23 mouse cellular contexts compared by ENCODE assay signal in genomic region chr13:23258546-23259048, GRCm38 (mm10). TPM values are rescaled to one million over a fixed set of nuclear protein-coding genes. Genes with fewer than 3 reads are reported as not detected.
DNase-seq lines count a peak whose midpoint lies in the region; ATAC-seq lines count a peak whose summit lies in the region.
"Had no signal": no experiment of that assay in that cellular context is flagged by ENCODE, and none has a peak within 500 bp of the region (broad histone marks: within the 10 kb centered on the region; RNA-seq: fewer than 3 reads in every experiment).

No protein-coding gene starts in this region.

- ATAC-seq in frontal cortex, adult (ENCODE audit: low TSS enrichment), result peak; percentile 97
- ATAC-seq: forebrain, embryonic 15.5 days; hindbrain, embryonic 16.5 days had no signal

- DNase-seq in frontal cortex, postnatal 14 days (ENCODE audit: low spot score in 2 of 2), result no peak
- DNase-seq in left cerebral cortex, adult 9 months (ENCODE audit: low spot score in 2 of 2), result peak; percentile 9 to 11
- no peak for DNase-seq in left cerebral cortex, postnatal 14 days (ENCODE audit: low spot score in 2 of 2)
- DNase-seq in right cerebral cortex, adult 2 months (ENCODE audit: low spot score in 2 of 2), result peak; percentile 11 to 13
- no peak for DNase-seq in right cerebral cortex, postnatal 25 days
- no peak for DNase-seq in cerebellum, adult 11 months
- DNase-seq: adrenal gland, postnatal 10 days; adrenal gland, postnatal 36 days; cerebellum, adult 11-12 months; cerebellum, adult 8-10 months; cerebellum, postnatal 10 days; cerebellum, postnatal 36 days; embryo, embryonic 11 days; gastrocnemius, postnatal 25 days; heart, adult 18-20 months; heart, postnatal 10 days; heart, postnatal 36 days had no signal

- intact Hi-C loops in left cerebral cortex, postnatal 14 days (cut with DNase I), result no loop called here

RNA-seq across cellular contexts. Expression of gene Vmn1r223, which starts 11.7 kb away (rescaled TPM):
- total RNA-seq in left cerebral cortex, postnatal 14 days (2021), result not detected
- total RNA-seq: adrenal gland, adult 18-20 months; adrenal gland, postnatal 10 days; adrenal gland, postnatal 36 days; ES-E14; gastrocnemius, adult 8-10 months; gastrocnemius, postnatal 25 days; heart, adult 18-20 months; heart, postnatal 10 days; heart, postnatal 36 days had no signal

RNA-seq across cellular contexts. Expression of gene Vmn1r222, which starts 22.9 kb away (rescaled TPM):
- not detected for total RNA-seq in left cerebral cortex, postnatal 14 days (2021)
- total RNA-seq: adrenal gland, adult 18-20 months; adrenal gland, postnatal 10 days; adrenal gland, postnatal 36 days; ES-E14; gastrocnemius, adult 8-10 months; gastrocnemius, postnatal 25 days; heart, adult 18-20 months; heart, postnatal 10 days; heart, postnatal 36 days had no signal

RNA-seq across cellular contexts. Expression of gene Vmn1r221, which starts 44.7 kb away (rescaled TPM):
- total RNA-seq in left cerebral cortex, postnatal 14 days (2021), result not detected
- total RNA-seq: adrenal gland, adult 18-20 months; adrenal gland, postnatal 10 days; adrenal gland, postnatal 36 days; ES-E14; gastrocnemius, adult 8-10 months; gastrocnemius, postnatal 25 days; heart, adult 18-20 months; heart, postnatal 10 days; heart, postnatal 36 days had no signal

Comparison
In these comparisons a context has a peak if more than half of its experiments do, and no peak if none do; other contexts are left out.
1. DNase-seq: peak in left cerebral cortex, adult 9 months (2 of 2) and right cerebral cortex, adult 2 months (2 of 2); none in frontal cortex, postnatal 14 days (0 of 2), left cerebral cortex, postnatal 14 days (0 of 2), right cerebral cortex, postnatal 25 days (single experiment) and cerebellum, adult 11 months (single experiment).